Mouse (Mus musculus) midbrain, embryonic 14.5 days (tissue): ENCODE results near the gene Gm30191. TPM values are rescaled to one million over a fixed set of nuclear protein-coding genes. Genes with fewer than 3 reads are reported as not detected.
"Not testable (repeated sequence)": the region's sequence is repeated elsewhere in the genome, so short reads cannot be mapped to it uniquely, and the experiment has no call there.

ENCODE experiments used
- ATAC-seq: fragments of 200-750 bp; cut with Nextera tagmentation; 2 replicates; pipeline ENCODE4 v1.8.0; 2017; ENCODE audit warnings: moderate number of reproducible peaks, moderate library complexity; ENCODE audit not compliant: low FRiP score, low TSS enrichment
- DNase-seq: peaks from one replicate; pipeline ENCODE4 v3.0.0-alpha.2; 2015
- H3K27ac ChIP-seq: fragments of 300-500 bp; sonication (generic); replicated peaks from 2 replicates; pipeline ENCODE4 v1.5.1; 2014; ENCODE audit warnings: mild to moderate bottlenecking, low read depth, low read length, moderate library complexity
- H3K27me3 ChIP-seq: fragments of 300-500 bp; sonication (generic); 2 replicates; pipeline ENCODE4 v1.6.1; 2014; ENCODE audit warnings: low read length, control low read depth, mixed read lengths; ENCODE audit not compliant: control insufficient read depth, insufficient read depth
- H3K36me3 ChIP-seq: fragments of 300-500 bp; sonication (generic); 2 replicates; pipeline ENCODE4 v1.6.1; 2014; ENCODE audit warnings: low read length, control low read depth; ENCODE audit not compliant: control insufficient read depth, insufficient read depth
- H3K4me1 ChIP-seq: fragments of 300-500 bp; sonication (generic); 2 replicates; pipeline ENCODE4 v1.6.1; 2014; ENCODE audit warnings: mild to moderate bottlenecking, antibody characterized with exemption, low read length, control low read depth; ENCODE audit not compliant: control insufficient read depth, insufficient read depth
- H3K4me2 ChIP-seq: fragments of 300-500 bp; sonication (generic); 2 replicates; pipeline ENCODE4 v1.6.1; 2014; ENCODE audit warnings: mild to moderate bottlenecking, low read length, moderate library complexity
- H3K4me3 ChIP-seq: fragments of 300-500 bp; sonication (generic); replicated peaks from 2 replicates; pipeline ENCODE4 v1.5.1; 2014; ENCODE audit warnings: low read depth, low read length
- H3K9ac ChIP-seq: fragments of 300-500 bp; sonication (generic); replicated peaks from 2 replicates; pipeline ENCODE4 v1.6.1; 2014; ENCODE audit warnings: mild to moderate bottlenecking, low read length, moderate library complexity
- H3K9me3 ChIP-seq: fragments of 300-500 bp; sonication (generic); 2 replicates; pipeline ENCODE4 v1.6.1; 2016; ENCODE audit warnings: low read length, control low read depth, mixed read lengths; ENCODE audit not compliant: control insufficient read depth
- WGBS: fragments of 180-500 bp; shearing (Covaris S2); extraction: QIAGEN DNeasy Blood & Tissue Kit; methylation state at CpG from one replicate; pipeline ENCODE4 v1.1.7; 2014; 5-methylcytosine and 5-hydroxymethylcytosine counted together
- polyA plus RNA-seq: library from polyadenylated mRNA; unstranded; fragments of >200 nt; fragmentation: Nextera tagmentation; extraction: Ambion mirVana; gene quantifications from 2 replicates; pipeline ENCODE4 v1.2.1, GENCODE M21; 2014

The Gm30191 gene
- polyA plus RNA-seq, 1 experiment from 2014 or later, result not detected

DNA sequence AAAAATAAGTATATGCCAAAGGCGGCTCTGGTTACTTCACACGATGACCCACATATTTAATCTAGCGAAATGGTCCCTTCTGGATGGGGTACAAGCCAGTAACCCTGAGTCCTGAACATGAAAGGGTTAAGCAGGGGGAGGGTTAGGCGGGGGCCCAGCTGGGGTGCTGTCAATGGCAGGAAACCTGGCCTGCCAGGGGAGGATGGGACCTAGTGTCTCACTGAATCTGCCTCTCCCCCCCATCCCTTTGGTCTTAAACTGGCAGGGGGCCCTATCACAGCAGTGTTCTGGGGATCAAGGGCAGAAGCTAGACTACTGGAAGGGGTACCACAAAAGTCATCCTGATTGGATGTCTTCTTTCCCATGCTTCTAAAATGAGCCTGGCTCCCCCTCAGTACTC, 9.1 kb downstream of the Gm30191 start:
- Histone ChIP-seq H3K36me3 (no peaks in the 10 kb centered on the region), H3K9me3 (no peaks in the 10 kb centered on the region), H3K27ac (no peak overlapping the region), H3K27me3 (peaks cover 40% of the 10 kb centered on the region), H3K4me3 (no peak overlapping the region), H3K9ac (no peak overlapping the region), H3K4me2 (no peak overlapping the region), H3K4me1 (peaks cover 28% of the 10 kb centered on the region)
- ATAC-seq (no peak), DNase-seq (no peak)
- WGBS, result 20% methylated on average over 4 of the region's 4 CpGs

DNA sequence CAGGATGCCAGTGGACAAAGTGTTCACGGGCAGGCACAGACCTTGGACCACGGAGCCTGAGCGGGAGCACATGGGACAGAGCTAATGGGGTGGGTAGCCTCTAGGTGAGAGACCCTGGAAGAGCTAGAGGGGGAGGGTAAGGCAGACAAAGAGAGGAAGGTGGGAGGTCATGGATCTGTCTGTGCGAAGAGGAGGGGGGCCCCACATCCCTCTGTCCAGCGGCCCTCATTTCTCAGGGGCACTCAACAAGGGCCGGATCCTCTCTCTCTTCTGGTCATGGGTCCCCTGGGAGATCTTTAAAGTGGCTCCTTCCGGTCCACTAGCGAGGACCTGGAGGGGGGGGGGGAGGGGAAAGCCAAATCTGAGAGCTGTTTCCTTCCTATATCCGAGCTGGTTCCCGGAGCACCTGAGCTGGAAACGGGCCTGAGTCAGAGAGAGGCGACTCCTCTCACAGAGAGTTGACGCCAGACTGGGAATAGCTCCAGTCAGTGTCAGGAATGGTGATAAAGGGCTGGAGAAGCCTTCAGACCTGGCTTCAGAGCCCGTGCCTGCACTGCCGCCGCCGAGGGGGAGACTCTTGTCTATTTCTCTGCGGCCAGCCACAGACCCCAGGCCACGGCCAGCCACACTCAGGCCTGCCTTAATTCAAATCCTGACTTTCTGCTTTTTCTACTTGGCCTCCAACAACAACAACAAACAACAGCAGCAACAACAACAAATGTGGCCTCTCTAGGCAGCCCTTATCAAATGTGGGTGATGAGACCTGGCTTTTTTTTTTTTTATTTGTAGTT, 9.9 kb downstream of the Gm30191 start:
- H3K27me3 ChIP-seq, result peaks cover 33% of the 10 kb centered on the region
- DNase-seq (peak; percentile 14), ATAC-seq (no peak)
- peak overlapping the region; percentile 9; the same call in 1 of the 2 replicates for H3K4me2 ChIP-seq
- no peak overlapping the region for H3K9ac ChIP-seq
- 6% methylated on average over 19 of the region's 19 CpGs for WGBS
- no peak overlapping the region for H3K27ac ChIP-seq
- H3K4me1 ChIP-seq, result peaks cover 23% of the 10 kb centered on the region
- no peak overlapping the region for H3K4me3 ChIP-seq
- H3K36me3 ChIP-seq, result no peaks in the 10 kb centered on the region
- H3K9me3 ChIP-seq, result no peaks in the 10 kb centered on the region

DNA sequence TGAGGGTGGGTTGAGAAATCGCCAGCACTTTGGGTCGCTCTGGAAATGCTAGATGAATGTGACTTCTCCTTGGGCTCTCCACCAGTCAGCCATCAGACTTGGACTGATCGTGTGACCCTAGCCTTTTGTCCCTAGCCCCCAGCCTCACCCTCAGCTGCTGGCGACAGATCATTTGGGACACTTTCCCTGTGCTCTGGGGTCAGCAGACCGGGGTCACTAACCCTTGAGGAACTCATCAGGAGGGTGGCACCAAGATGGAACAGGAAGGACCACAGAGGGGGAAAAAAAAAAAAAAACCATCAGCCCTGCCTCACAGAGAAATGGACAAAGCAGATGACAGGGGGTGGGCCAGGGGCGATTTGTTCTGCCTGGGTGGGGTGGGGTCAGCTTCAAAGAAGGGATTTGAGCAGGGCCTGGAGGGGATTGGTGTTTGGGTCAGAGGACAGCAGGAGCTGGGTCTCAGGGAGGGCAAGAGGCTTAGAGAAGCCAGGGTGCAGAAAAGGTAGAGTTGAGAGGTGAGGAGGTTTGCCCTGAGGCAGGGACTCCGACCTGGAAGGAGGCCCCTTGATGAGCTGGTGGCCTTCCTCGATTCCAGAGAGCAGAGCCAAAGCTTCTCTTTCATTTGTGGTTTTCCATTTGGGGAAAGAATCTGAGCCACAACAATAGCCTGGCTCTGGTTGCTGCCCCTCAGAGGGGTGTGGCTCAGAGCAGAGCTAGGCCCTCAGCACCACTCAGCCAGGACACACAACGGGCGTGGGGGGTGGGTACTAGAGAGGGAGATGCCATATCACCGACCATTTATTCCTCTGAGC, 10.7 kb downstream of the Gm30191 start:
- 7% methylated on average over 11 of the region's 11 CpGs for WGBS
- Histone ChIP-seq H3K27me3 (peaks cover 25% of the 10 kb centered on the region), H3K36me3 (no peaks in the 10 kb centered on the region), H3K4me3 (no peak overlapping the region), H3K9me3 (no peaks in the 10 kb centered on the region), H3K9ac (no peak overlapping the region), H3K27ac (no peak overlapping the region), H3K4me2 (no peak overlapping the region), H3K4me1 (peaks cover 18% of the 10 kb centered on the region; the same call in 1 of the 2 replicates)
- DNase-seq, result no peak
- ATAC-seq, result no peak

DNA sequence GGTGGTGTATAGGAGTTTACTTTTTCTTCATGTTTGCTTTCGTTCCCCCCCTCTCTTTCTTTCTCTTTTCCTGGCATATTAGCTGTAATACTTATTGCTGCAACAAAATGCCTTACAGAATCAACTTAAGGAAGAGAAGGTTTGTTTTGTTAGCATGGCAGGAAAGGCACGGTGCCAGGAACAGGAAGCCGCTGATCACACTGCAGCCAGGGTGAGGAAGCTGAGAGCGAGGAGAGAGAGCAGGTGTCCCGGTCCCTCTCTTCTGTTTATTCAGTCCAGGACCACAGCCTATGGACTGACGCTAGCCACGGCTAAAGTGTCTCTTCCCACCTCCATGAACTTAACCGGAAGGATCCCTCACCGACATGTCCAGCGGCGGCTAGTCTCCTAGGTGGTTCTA, 11.6 kb downstream of the Gm30191 start:
- H3K9ac ChIP-seq, result no peak overlapping the region
- H3K36me3 ChIP-seq, result no peaks in the 10 kb centered on the region
- 59% methylated on average over 11 of the region's 11 CpGs for WGBS
- ATAC-seq (no peak), DNase-seq (no peak)
- no peak overlapping the region for H3K4me3 ChIP-seq
- H3K4me2 ChIP-seq, result no peak overlapping the region
- no peaks in the 10 kb centered on the region for H3K9me3 ChIP-seq
- H3K4me1 ChIP-seq, result peaks cover 18% of the 10 kb centered on the region; the same call in 1 of the 2 replicates
- H3K27me3 ChIP-seq, result peaks cover 15% of the 10 kb centered on the region
- H3K27ac ChIP-seq, result no peak overlapping the region

DNA sequence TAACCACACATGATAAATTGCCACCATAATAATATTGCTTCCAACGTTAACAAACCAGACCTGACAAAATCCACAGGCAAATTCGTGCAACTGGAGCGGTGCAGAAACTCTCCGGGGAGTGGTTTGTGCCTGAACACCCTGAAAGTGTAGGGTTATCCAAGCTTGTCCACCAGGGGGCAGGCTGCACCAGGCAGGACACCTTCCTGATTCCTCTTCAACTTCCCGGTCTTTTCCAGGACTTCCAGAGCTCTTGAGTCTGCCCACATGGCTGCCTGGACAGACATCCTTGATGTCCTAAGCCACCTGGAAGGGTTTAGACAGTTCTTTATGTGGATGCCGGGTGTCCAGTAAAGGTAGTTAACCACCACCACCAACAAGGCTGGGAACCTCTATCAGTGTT, 16.5 kb downstream of the Gm30191 start:
- H3K27ac ChIP-seq, result no peak overlapping the region
- H3K27me3 ChIP-seq, result no peaks in the 10 kb centered on the region
- H3K4me2 ChIP-seq, result no peak overlapping the region
- DNase-seq (peak; percentile 46), ATAC-seq (no peak)
- no peaks in the 10 kb centered on the region for H3K9me3 ChIP-seq
- no peak overlapping the region for H3K9ac ChIP-seq
- no peaks in the 10 kb centered on the region for H3K4me1 ChIP-seq
- 42% methylated on average over 6 of the region's 6 CpGs for WGBS
- H3K36me3 ChIP-seq, result no peaks in the 10 kb centered on the region
- no peak overlapping the region for H3K4me3 ChIP-seq

DNA sequence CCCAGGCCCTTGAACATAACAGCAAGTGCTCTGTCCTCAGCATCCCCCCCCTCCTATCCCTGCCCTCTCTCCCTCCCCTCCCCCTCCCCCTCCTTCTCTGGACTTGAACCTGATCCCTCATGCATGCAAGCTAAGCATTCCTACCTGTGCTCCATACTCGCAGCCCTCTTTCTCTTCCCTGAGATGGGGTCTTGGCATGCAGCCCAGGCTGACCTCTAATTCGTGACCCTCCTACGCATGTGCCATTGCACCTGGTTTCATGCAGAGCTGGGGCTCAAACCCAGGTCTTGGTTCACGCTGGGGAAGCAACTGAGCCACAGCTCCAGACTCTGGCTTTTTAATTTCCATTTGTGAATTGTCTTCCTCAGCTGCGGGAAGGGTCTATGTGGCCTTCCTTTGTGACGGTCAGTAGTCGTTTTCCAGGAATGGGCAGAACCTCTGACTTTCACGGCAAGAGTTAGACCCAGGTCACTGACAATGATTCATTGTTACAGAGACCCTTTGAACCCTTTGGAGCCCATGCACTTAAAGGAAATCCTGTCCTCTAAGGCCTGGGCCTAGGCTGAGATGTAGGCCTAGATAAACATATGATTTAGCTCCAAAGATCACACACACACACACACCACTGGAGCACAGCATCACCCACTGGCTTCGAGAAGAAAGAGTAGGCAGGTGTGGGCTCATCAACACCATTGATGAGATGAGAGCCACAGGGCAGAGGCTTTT, 19.3 kb downstream of the Gm30191 start:
- no peaks in the 10 kb centered on the region for H3K4me1 ChIP-seq
- H3K27me3 ChIP-seq, result no peaks in the 10 kb centered on the region
- H3K36me3 ChIP-seq, result no peaks in the 10 kb centered on the region
- no peak overlapping the region for H3K4me3 ChIP-seq
- DNase-seq (no peak), ATAC-seq (no peak)
- H3K27ac ChIP-seq, result no peak overlapping the region
- WGBS, result 75% methylated on average over 9 of the region's 9 CpGs
- no peak overlapping the region for H3K4me2 ChIP-seq
- no peak overlapping the region for H3K9ac ChIP-seq
- no peaks in the 10 kb centered on the region for H3K9me3 ChIP-seq

DNA sequence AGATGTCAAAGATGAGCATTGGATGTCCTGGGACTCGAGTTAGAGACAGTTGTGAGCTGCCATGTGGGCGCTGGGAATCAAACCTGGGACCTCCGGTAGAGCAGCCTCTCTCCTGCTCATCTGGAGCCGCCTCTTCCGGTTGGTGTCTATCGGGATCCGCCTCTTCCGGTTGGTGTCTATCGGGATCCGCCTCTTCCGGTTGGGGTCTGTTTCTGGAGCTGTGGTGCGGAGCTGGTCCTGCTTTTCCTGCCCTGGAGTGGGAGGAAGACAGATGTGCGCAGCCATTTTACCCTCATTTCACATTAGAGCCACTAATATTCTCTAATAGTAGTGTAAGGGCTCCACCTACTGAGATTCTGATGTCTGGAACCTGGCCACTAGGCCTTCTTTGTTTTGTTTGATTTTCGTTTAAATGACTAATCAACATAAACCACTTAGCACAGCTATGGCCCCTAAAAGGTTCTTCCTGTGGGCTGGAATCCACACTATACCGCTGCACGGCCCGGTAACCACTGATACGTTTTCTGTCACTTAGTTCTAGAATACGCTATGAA, 21.4 kb downstream of the Gm30191 start:
- no peak overlapping the region for H3K27ac ChIP-seq
- 88% methylated on average over 19 of the region's 19 CpGs for WGBS
- no peaks in the 10 kb centered on the region for H3K9me3 ChIP-seq
- DNase-seq (no peak), ATAC-seq (no peak)
- H3K27me3 ChIP-seq, result no peaks in the 10 kb centered on the region
- H3K4me1 ChIP-seq, result no peaks in the 10 kb centered on the region
- no peak overlapping the region for H3K4me2 ChIP-seq
- H3K36me3 ChIP-seq, result no peaks in the 10 kb centered on the region
- H3K9ac ChIP-seq, result no peak overlapping the region
- H3K4me3 ChIP-seq, result no peak overlapping the region

DNA sequence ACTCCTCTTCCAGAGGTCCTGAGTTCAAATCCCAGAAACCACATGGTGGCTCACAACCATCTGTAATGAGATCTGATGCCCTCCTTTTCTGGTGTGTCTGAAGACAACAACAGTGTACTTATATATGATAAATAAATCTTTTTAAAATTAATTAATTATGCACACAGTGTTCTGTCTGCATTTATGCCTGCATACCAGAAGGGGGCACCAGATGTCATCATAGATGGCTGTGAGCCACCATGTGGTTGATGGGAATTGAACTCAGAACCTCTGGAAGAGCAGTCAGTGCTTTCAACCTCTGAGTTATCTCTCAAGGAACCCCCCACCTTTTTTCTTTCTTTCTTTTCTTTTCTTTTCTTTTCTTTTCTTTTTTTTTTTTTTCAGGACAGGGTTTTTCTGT, 22.9 kb downstream of the Gm30191 start:
- DNase-seq, H3K4me3 ChIP-seq, H3K9me3 ChIP-seq, ATAC-seq, H3K4me1 ChIP-seq, H3K4me2 ChIP-seq, H3K27ac ChIP-seq, H3K27me3 ChIP-seq, H3K36me3 ChIP-seq, H3K9ac ChIP-seq: not testable (repeated sequence)
